Mouse (Mus musculus) ES-E14 (cell line): Measurements from ENCODE around the gene Rpl19. TPM values are rescaled to one million over a fixed set of nuclear protein-coding genes. Genes with fewer than 3 reads are reported as not detected.

Source experiments
- DNase-seq: peaks from one replicate; pipeline ENCODE4 v3.0.0-alpha.2; 2013; ENCODE audit warnings: low read depth, low spot score
- H3K27ac ChIP-seq: 2 replicates; pipeline ENCODE4 v1.5.1; 2012; ENCODE audit warnings: low read depth, mild to moderate bottlenecking, low read length, moderate library complexity, mixed read lengths; ENCODE audit not compliant: poor library complexity, insufficient read depth, severe bottlenecking
- H3K36me3 ChIP-seq: 2 replicates; pipeline ENCODE4 v1.6.1; 2012; ENCODE audit warnings: mild to moderate bottlenecking, low read length, moderate library complexity, mixed read lengths; ENCODE audit not compliant: control insufficient read depth, poor library complexity, insufficient read depth, severe bottlenecking
- H3K4me1 ChIP-seq, 2 experiments: fragments of 150-350 bp in 1 of 2; sonication (generic) in 1 of 2; 2 replicates each; pipeline ENCODE4 v1.6.1; 2012; ENCODE audit warnings: low read length in 2 of 2, mild to moderate bottlenecking in 1 of 2, mixed read lengths in 1 of 2; ENCODE audit not compliant: control insufficient read depth in 2 of 2, insufficient read depth in 2 of 2, poor library complexity in 1 of 2
- H3K4me3 ChIP-seq, 2 experiments: fragments of 150-350 bp in 1 of 2; sonication (generic) in 1 of 2; 2 replicates each; pipeline ENCODE4 v1.5.1; 2012; ENCODE audit warnings: low read length in 2 of 2, low read depth in 1 of 2, mild to moderate bottlenecking in 1 of 2, mixed read lengths in 1 of 2; ENCODE audit not compliant: insufficient read depth in 1 of 2, poor library complexity in 1 of 2, severe bottlenecking in 1 of 2
- H3K9ac ChIP-seq: 2 replicates; pipeline ENCODE4 v1.6.1; 2012; ENCODE audit warnings: low read depth, mild to moderate bottlenecking, low read length, mixed read lengths; ENCODE audit not compliant: poor library complexity, insufficient read depth, severe bottlenecking
- H3K9me3 ChIP-seq: fragments of 150-350 bp; sonication (generic); 2 replicates; pipeline ENCODE4 v1.6.1; 2012; ENCODE audit warnings: low read depth, mild to moderate bottlenecking, low read length; ENCODE audit not compliant: control insufficient read depth, insufficient read depth
- CHD2 ChIP-seq: IDR thresholded peaks from 2 replicates; pipeline ENCODE4 v1.6.1; 2014; ENCODE audit warnings: mild to moderate bottlenecking, low read depth, low read length, inconsistent platforms
- HCFC1 ChIP-seq: IDR thresholded peaks from 2 replicates; pipeline ENCODE4 v1.6.1; 2012; ENCODE audit warnings: low read length, inconsistent platforms, borderline replicate concordance; ENCODE audit not compliant: insufficient read depth
- MAFK ChIP-seq: IDR thresholded peaks from 2 replicates; pipeline ENCODE4 v1.6.1; 2014; ENCODE audit warnings: mild to moderate bottlenecking, low read depth, low read length, inconsistent platforms; ENCODE audit not compliant: insufficient read depth
- ZC3H11A ChIP-seq: IDR thresholded peaks from 2 replicates; pipeline ENCODE4 v1.6.1; 2012; ENCODE audit warnings: low read depth, mild to moderate bottlenecking, inconsistent platforms, low read length, borderline replicate concordance
- ZNF384 ChIP-seq: IDR thresholded peaks from 2 replicates; pipeline ENCODE4 v1.6.1; 2012; ENCODE audit warnings: low read depth, low read length, inconsistent platforms
- in situ Hi-C, 2 experiments: fragments of 600-800 bp; cut with MboI; formaldehyde crosslinking; loops; one replicate each; pipeline ENCODE4 v1.15.1; 2025; ENCODE audit warnings: low sequenced_read_pairs in 2 of 2, inconsistent platforms in 1 of 2; ENCODE audit not compliant: unreplicated experiment in 2 of 2
- total RNA-seq: library from RNA; depleted of rRNA; stranded (reverse); fragments of 300-350 nt; gene quantifications from 2 replicates; pipeline ENCODE4 v1.2.3, GENCODE M21; 2012

Gene Rpl19
- total RNA-seq, 1 experiment: 3,264 TPM

DNA sequence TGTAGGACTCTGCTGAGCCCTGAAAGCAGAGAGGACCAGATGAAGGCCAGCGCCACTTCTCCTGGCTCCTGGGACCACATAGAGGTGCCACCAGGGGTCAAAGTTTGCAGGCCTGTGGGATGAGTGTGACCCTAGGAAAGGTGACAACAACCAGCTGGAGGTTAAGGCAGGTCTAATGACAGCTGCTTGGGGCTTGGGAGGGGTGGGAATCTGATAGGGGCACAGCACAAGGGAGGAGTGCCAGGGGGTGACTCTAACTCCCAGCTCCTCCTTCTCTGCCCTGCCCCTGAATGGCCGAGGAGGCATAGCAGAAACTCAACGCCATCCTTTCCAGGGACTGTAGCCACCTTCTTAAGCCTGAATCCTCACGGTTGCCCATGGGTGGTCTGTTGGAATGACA is 9.7 kb upstream of the Rpl19 start:
- no peak for DNase-seq
- no peaks in the 10 kb centered on the region for H3K9me3 ChIP-seq
- peaks cover 9% of the 10 kb centered on the region; the same call in 1 of the 2 replicates for H3K36me3 ChIP-seq
- no peak overlapping the region for H3K9ac ChIP-seq
- H3K4me3 ChIP-seq: no peak overlapping the region
- H3K4me1 ChIP-seq: peaks cover 5 to 31% of the 10 kb centered on the region in 2 experiments; a peak in 3 of 4 replicates
- H3K27ac ChIP-seq: no peak overlapping the region
- in situ Hi-C loops: no loop called here
- no peak for TF ChIP-seq ZNF384

DNA sequence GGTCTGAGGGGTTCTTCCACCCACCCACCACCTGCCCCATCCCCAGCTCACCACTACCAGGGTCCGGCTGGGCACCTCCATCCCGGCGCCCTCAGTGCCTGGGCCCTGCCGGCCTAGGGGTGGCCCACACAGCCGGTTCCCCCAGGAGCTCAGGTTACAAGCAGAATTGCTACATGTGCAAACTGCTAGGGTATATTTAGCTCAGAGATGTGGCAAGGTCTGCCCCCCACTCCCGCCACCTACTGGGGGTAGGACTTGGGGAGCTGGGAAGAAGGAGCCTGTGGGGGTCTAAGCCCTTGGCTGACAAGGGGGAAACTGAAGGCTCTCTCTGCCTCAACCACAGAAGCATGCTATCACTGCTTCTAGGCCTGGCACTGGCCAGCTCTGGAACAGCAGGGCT is 8.3 kb upstream of the Rpl19 start:
- DNase-seq: no peak
- peaks cover 3 to 27% of the 10 kb centered on the region in 2 experiments; a peak in 2 of 4 replicates for H3K4me1 ChIP-seq
- in situ Hi-C loops: no loop called here

GRCm38 (mm10) chr11:98018858-98019641 is 7.5 kb upstream of the Rpl19 start:
- peaks cover 3 to 24% of the 10 kb centered on the region in 2 experiments; a peak in 2 of 4 replicates for H3K4me1 ChIP-seq

More for the DNA sequence above, 8.3 kb upstream of the Rpl19 start:
- H3K27ac ChIP-seq: no peak overlapping the region
- H3K9ac ChIP-seq: no peak overlapping the region
- no peak overlapping the region for H3K4me3 ChIP-seq
- H3K36me3 ChIP-seq: peaks cover 9% of the 10 kb centered on the region; the same call in 1 of the 2 replicates
- TF ChIP-seq ZC3H11A (no peak), MAFK (no peak), CHD2 (no peak), HCFC1 (no peak), ZNF384 (no peak)
- H3K9me3 ChIP-seq: no peaks in the 10 kb centered on the region

GRCm38 (mm10) chr11:98019883-98020610 is 6.5 kb upstream of the Rpl19 start:
- H3K4me3 ChIP-seq: no peak overlapping the region
- in situ Hi-C loops: no loop called here

More at GRCm38 (mm10) chr11:98018858-98019641, 7.5 kb upstream of the Rpl19 start:
- Histone ChIP-seq H3K4me3 (no peak overlapping the region), H3K9me3 (no peaks in the 10 kb centered on the region), H3K36me3 (peaks cover 9% of the 10 kb centered on the region; the same call in 1 of the 2 replicates), H3K9ac (no peak overlapping the region), H3K27ac (no peak overlapping the region)
- TF ChIP-seq CHD2 (no peak), MAFK (no peak), ZC3H11A (no peak), ZNF384 (no peak), HCFC1 (no peak)
- no peak for DNase-seq
- in situ Hi-C loops: no loop called here

More at GRCm38 (mm10) chr11:98019883-98020610, 6.5 kb upstream of the Rpl19 start:
- no peak overlapping the region for H3K27ac ChIP-seq
- H3K4me1 ChIP-seq: peaks cover 3 to 20% of the 10 kb centered on the region in 2 experiments; a peak in 2 of 4 replicates
- no peak for DNase-seq
- H3K9me3 ChIP-seq: no peaks in the 10 kb centered on the region
- TF ChIP-seq CHD2 (no peak), ZC3H11A (no peak), HCFC1 (no peak), ZNF384 (no peak), MAFK (no peak)
- no peak overlapping the region for H3K9ac ChIP-seq
- H3K36me3 ChIP-seq: peaks cover 7% of the 10 kb centered on the region; the same call in 1 of the 2 replicates
